Mouse (Mus musculus): ENCODE results near the gene Dbndd2. TPM values are rescaled to one million over a fixed set of nuclear protein-coding genes. Genes with fewer than 3 reads are reported as not detected.

Gene Dbndd2
- total and polyA plus RNA-seq, 2 experiments, result 8.1 to 9.5 TPM

- peaks cover 26% of the 10 kb centered on the region; the same call in 1 of the 2 replicates for H3K36me3 ChIP-seq (ENCODE audit: control insufficient read depth, insufficient read depth, low read length)
- no peaks in the 10 kb centered on the region for H3K27me3 ChIP-seq (ENCODE audit: control insufficient read depth, insufficient read depth, low read length)
- peaks cover 3% of the 10 kb centered on the region for H3K4me1 ChIP-seq (ENCODE audit: control insufficient read depth, insufficient read depth, low read length)
- no peak overlapping the region for H3K27ac ChIP-seq (replicated peaks; ENCODE audit: insufficient read depth, low read depth, low read length)
- no peak overlapping the region for H3K9ac ChIP-seq (ENCODE audit: low read depth, low read length)
- TF ChIP-seq CTCF (IDR thresholded peaks at IDR 0.05; ENCODE audit: low read depth, low read length) (no peak), POLR2A (IDR thresholded peaks at IDR 0.05; ENCODE audit: extremely low read depth, insufficient read depth, low read length) (no peak)
- 88% methylated on average over 7 of the region's 7 CpGs for WGBS
- no peak for DNase-seq (ENCODE audit: extremely low read depth, low read depth, low spot score)
- H3K79me2 ChIP-seq (ENCODE audit: control insufficient read depth, insufficient read depth, low read length), result peaks cover 6% of the 10 kb centered on the region; the same call in 1 of the 2 replicates
- no peak overlapping the region for H3K4me3 ChIP-seq (ENCODE audit: insufficient read depth, low read depth, low read length)
These were observed 14.6 kb downstream of the Dbndd2 start for GRCm38 (mm10) chr2:164500511-164500910.

- peaks cover 26% of the 10 kb centered on the region; the same call in 1 of the 2 replicates for H3K36me3 ChIP-seq (ENCODE audit: control insufficient read depth, insufficient read depth, low read length)
- DNase-seq (ENCODE audit: extremely low read depth, low read depth, low spot score), result no peak
- no peaks in the 10 kb centered on the region for H3K27me3 ChIP-seq (ENCODE audit: control insufficient read depth, insufficient read depth, low read length)
- 94% methylated on average over 3 of the region's 3 CpGs for WGBS
- H3K4me3 ChIP-seq (ENCODE audit: insufficient read depth, low read depth, low read length), result no peak overlapping the region
- H3K4me1 ChIP-seq (ENCODE audit: control insufficient read depth, insufficient read depth, low read length), result peaks cover 9% of the 10 kb centered on the region
- no peaks in the 10 kb centered on the region for H3K79me2 ChIP-seq (ENCODE audit: control insufficient read depth, insufficient read depth, low read length)
- peak overlapping the region; percentile 70 for H3K27ac ChIP-seq (replicated peaks; ENCODE audit: insufficient read depth, low read depth, low read length)
- TF ChIP-seq CTCF (IDR thresholded peaks at IDR 0.05; ENCODE audit: low read depth, low read length) (no peak), POLR2A (IDR thresholded peaks at IDR 0.05; ENCODE audit: extremely low read depth, insufficient read depth, low read length) (no peak)
- H3K9ac ChIP-seq (ENCODE audit: low read depth, low read length), result no peak overlapping the region
These were observed 19.0 kb downstream of the Dbndd2 start for GRCm38 (mm10) chr2:164504919-164505318.

GRCm38 (mm10) chr2:164505619-164506347 lies 19.9 kb downstream of the Dbndd2 start:
- Histone ChIP-seq H3K36me3 (ENCODE audit: control insufficient read depth, insufficient read depth, low read length) (peaks cover 26% of the 10 kb centered on the region; the same call in 1 of the 2 replicates), H3K4me1 (ENCODE audit: control insufficient read depth, insufficient read depth, low read length) (peaks cover 9% of the 10 kb centered on the region), H3K27me3 (ENCODE audit: control insufficient read depth, insufficient read depth, low read length) (no peaks in the 10 kb centered on the region), H3K79me2 (ENCODE audit: control insufficient read depth, insufficient read depth, low read length) (no peaks in the 10 kb centered on the region), H3K9ac (ENCODE audit: low read depth, low read length) (no peak overlapping the region), H3K27ac (replicated peaks; ENCODE audit: insufficient read depth, low read depth, low read length) (peak overlapping the region; percentile 70), H3K4me3 (ENCODE audit: insufficient read depth, low read depth, low read length) (no peak overlapping the region)
- peak; percentile 94 for DNase-seq (ENCODE audit: extremely low read depth, low read depth, low spot score)
- no peak for TF ChIP-seq POLR2A (IDR thresholded peaks at IDR 0.05; ENCODE audit: extremely low read depth, insufficient read depth, low read length)
- 0 out of 2 replicates have a peak, but pooled peaks have one; percentile 5 for TF ChIP-seq CTCF (IDR thresholded peaks at IDR 0.05; ENCODE audit: low read depth, low read length)
- 21% methylated on average over 4 of the region's 4 CpGs for WGBS

GRCm38 (mm10) chr2:164507811-164508210 lies 21.9 kb downstream of the Dbndd2 start:
- H3K27ac ChIP-seq (replicated peaks; ENCODE audit: insufficient read depth, low read depth, low read length), result no peak overlapping the region
- peaks cover 19% of the 10 kb centered on the region; the same call in 1 of the 2 replicates for H3K36me3 ChIP-seq (ENCODE audit: control insufficient read depth, insufficient read depth, low read length)
- 93% methylated on average over 19 of the region's 19 CpGs for WGBS
- no peaks in the 10 kb centered on the region for H3K27me3 ChIP-seq (ENCODE audit: control insufficient read depth, insufficient read depth, low read length)
- no peak for DNase-seq (ENCODE audit: extremely low read depth, low read depth, low spot score)
- no peak overlapping the region for H3K9ac ChIP-seq (ENCODE audit: low read depth, low read length)
- peaks cover 12% of the 10 kb centered on the region for H3K4me1 ChIP-seq (ENCODE audit: control insufficient read depth, insufficient read depth, low read length)
- H3K4me3 ChIP-seq (ENCODE audit: insufficient read depth, low read depth, low read length), result no peak overlapping the region
- H3K79me2 ChIP-seq (ENCODE audit: control insufficient read depth, insufficient read depth, low read length), result no peaks in the 10 kb centered on the region
- TF ChIP-seq CTCF (IDR thresholded peaks at IDR 0.05; ENCODE audit: low read depth, low read length) (no peak), POLR2A (IDR thresholded peaks at IDR 0.05; ENCODE audit: extremely low read depth, insufficient read depth, low read length) (no peak)

- no peaks in the 10 kb centered on the region for H3K79me2 ChIP-seq (ENCODE audit: control insufficient read depth, insufficient read depth, low read length)
- H3K9ac ChIP-seq (ENCODE audit: low read depth, low read length), result no peak overlapping the region
- peaks cover 9% of the 10 kb centered on the region for H3K4me1 ChIP-seq (ENCODE audit: control insufficient read depth, insufficient read depth, low read length)
- H3K36me3 ChIP-seq (ENCODE audit: control insufficient read depth, insufficient read depth, low read length), result no peaks in the 10 kb centered on the region
- DNase-seq (ENCODE audit: extremely low read depth, low read depth, low spot score), result no peak
- H3K4me3 ChIP-seq (ENCODE audit: insufficient read depth, low read depth, low read length), result no peak overlapping the region
- H3K27me3 ChIP-seq (ENCODE audit: control insufficient read depth, insufficient read depth, low read length), result no peaks in the 10 kb centered on the region
- TF ChIP-seq CTCF (IDR thresholded peaks at IDR 0.05; ENCODE audit: low read depth, low read length) (no peak), POLR2A (IDR thresholded peaks at IDR 0.05; ENCODE audit: extremely low read depth, insufficient read depth, low read length) (no peak)
- 70% methylated on average over 5 of the region's 5 CpGs for WGBS
- no peak overlapping the region for H3K27ac ChIP-seq (replicated peaks; ENCODE audit: insufficient read depth, low read depth, low read length)
These were observed 24.8 kb downstream of the Dbndd2 start for GRCm38 (mm10) chr2:164510621-164511190.

All from liver, adult 2 months (tissue).